Mouse (Mus musculus): ENCODE data around the gene Tpm4.

Gene Tpm4

DNA sequence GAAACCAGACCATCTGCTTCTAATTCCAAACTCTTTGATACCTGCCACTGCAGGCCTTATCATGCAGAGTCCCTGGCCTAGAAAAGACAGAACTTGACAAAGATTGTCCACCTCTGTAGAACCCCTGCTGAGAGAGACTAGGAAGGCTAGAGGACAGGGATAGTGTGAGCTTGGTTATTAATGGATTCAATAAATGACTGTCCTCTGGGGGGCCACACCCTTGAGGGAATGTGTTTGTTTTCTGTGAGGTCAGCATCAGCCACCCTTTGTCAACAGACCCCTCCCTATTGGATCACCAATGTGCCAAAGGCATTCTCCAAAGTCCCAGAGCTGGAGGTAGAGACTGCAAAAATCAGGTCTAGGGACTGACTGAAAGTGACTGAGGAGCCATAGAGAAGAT is 57.3 kb downstream of the Tpm4 start:
- no peak for DNase-seq

DNA sequence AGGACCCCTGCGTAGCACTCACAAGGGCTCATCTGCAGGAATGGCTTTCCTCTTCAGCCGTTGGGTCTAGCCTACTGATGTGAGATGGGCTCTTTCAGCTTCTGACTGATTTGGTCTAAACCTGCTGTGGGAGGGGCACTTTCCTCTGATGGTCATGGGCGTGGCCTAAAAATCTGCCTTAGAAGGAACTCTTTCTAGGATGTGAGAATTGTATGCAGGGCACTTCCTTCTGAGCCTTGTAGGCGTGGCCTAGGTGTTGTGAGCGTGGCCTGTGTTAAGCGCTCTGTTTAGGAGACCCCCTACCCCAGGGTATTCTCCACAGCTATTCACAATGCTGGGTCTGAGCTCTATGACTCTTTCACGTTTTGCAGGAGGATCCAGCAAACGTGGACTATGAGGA is 63.2 kb downstream of the Tpm4 start:
- no peak for DNase-seq
